Mouse (Mus musculus) CH12.LX (cell line): ENCODE results near the gene Ubald2. TPM values are rescaled to one million over a fixed set of nuclear protein-coding genes. Genes with fewer than 3 reads are reported as not detected.

ENCODE experiments used
- DNase-seq: peaks from one replicate; pipeline ENCODE4 v3.0.0-alpha.2; 2013; ENCODE audit errors: extremely low read depth
- H3K27ac ChIP-seq: 2 replicates; pipeline ENCODE4 v1.5.1; 2012; ENCODE audit warnings: low read depth, mild to moderate bottlenecking, control low read depth, moderate library complexity; ENCODE audit not compliant: insufficient read depth
- H3K27me3 ChIP-seq: replicated peaks from 2 replicates; pipeline ENCODE3; 2012; ENCODE audit warnings: inconsistent platforms
- H3K36me3 ChIP-seq, 2 experiments: replicated peaks in 1 of 2; 2 replicates each; pipeline versions ENCODE3 to v1.6.1; 2012; ENCODE audit warnings: inconsistent platforms in 1 of 2, low read length in 1 of 2, mild to moderate bottlenecking in 1 of 2, mixed read lengths in 1 of 2, moderate library complexity in 1 of 2; ENCODE audit not compliant: control insufficient read depth in 1 of 2, insufficient read depth in 1 of 2
- H3K4me1 ChIP-seq, 2 experiments: 2 replicates each; pipeline ENCODE4 v1.6.1; 2012; ENCODE audit warnings: inconsistent platforms in 1 of 2, moderate library complexity in 1 of 2; ENCODE audit not compliant: insufficient read depth in 2 of 2, control insufficient read depth in 1 of 2
- H3K4me2 ChIP-seq: 2 replicates; pipeline ENCODE4 v1.6.1; 2012; ENCODE audit warnings: low read depth, mild to moderate bottlenecking, control low read depth; ENCODE audit not compliant: poor library complexity, insufficient read depth, severe bottlenecking
- H3K4me3 ChIP-seq, 3 experiments: fragments of 150-350 bp in 1 of 3; sonication (generic) in 1 of 3; replicated peaks in 1 of 3; 2 replicates each; pipeline versions ENCODE3 to v1.5.1; 2011 to 2012; ENCODE audit warnings: low read depth in 2 of 3, low read length in 2 of 3, mild to moderate bottlenecking in 2 of 3, moderate library complexity in 2 of 3, control low read depth in 1 of 3, improper control_type of control experiment in 1 of 3, inconsistent platforms in 1 of 3, mixed read lengths in 1 of 3; ENCODE audit not compliant: poor library complexity in 1 of 3
- H3K79me2 ChIP-seq: replicated peaks from 2 replicates; pipeline ENCODE4 v1.6.1; 2012; ENCODE audit warnings: mild to moderate bottlenecking, moderate library complexity; ENCODE audit not compliant: control insufficient read depth, poor library complexity, insufficient read depth, severe bottlenecking; ENCODE audit errors: extremely low read depth
- H3K9ac ChIP-seq: 2 replicates; pipeline ENCODE4 v1.6.1; 2012; ENCODE audit warnings: low read depth, mild to moderate bottlenecking, control low read depth, moderate library complexity; ENCODE audit not compliant: insufficient read depth
- H3K9me3 ChIP-seq: replicated peaks from 2 replicates; pipeline ENCODE3; 2012; ENCODE audit warnings: low read length, inconsistent platforms, mixed read lengths
- CHD1 ChIP-seq: IDR thresholded peaks from 2 replicates; pipeline ENCODE4 v1.6.1; 2012; ENCODE audit warnings: low read depth, low read length, improper control_type of control experiment, inconsistent platforms
- CHD2 ChIP-seq: IDR thresholded peaks from 2 replicates; pipeline ENCODE4 v1.6.1; 2011; ENCODE audit warnings: low read length, improper control_type of control experiment
- EP300 ChIP-seq: IDR thresholded peaks from 2 replicates; pipeline ENCODE4 v1.6.1; 2011; ENCODE audit warnings: low read length, improper control_type of control experiment
- ETS1 ChIP-seq: conservative IDR thresholded peaks from 2 replicates; pipeline ENCODE4 v1.6.1; 2012; ENCODE audit warnings: low read depth, mild to moderate bottlenecking, inconsistent platforms, low read length, improper control_type of control experiment, moderate library complexity
- GABPA ChIP-seq: IDR thresholded peaks from 2 replicates; pipeline ENCODE4 v1.6.1; 2012; ENCODE audit warnings: low read depth, low read length, improper control_type of control experiment, inconsistent platforms; ENCODE audit not compliant: insufficient replicate concordance
- MAFK ChIP-seq: IDR thresholded peaks from 2 replicates; pipeline ENCODE4 v1.6.1; 2011; ENCODE audit warnings: low read length, improper control_type of control experiment; ENCODE audit not compliant: insufficient replicate concordance
- MAX ChIP-seq: IDR thresholded peaks from 2 replicates; pipeline ENCODE4 v1.6.1; 2011; ENCODE audit warnings: low read length, improper control_type of control experiment
- MAZ ChIP-seq: IDR thresholded peaks from 2 replicates; pipeline ENCODE4 v1.6.1; 2012; ENCODE audit warnings: low read depth, mild to moderate bottlenecking, inconsistent platforms, low read length, improper control_type of control experiment, moderate library complexity
- NRF1 ChIP-seq: IDR thresholded peaks from 2 replicates; pipeline ENCODE4 v1.6.1; 2014; ENCODE audit warnings: low read depth, mild to moderate bottlenecking, inconsistent platforms, low read length, improper control_type of control experiment, moderate library complexity
- SIN3A ChIP-seq: IDR thresholded peaks from 2 replicates; pipeline ENCODE4 v1.6.1; 2012; ENCODE audit warnings: low read length, improper control_type of control experiment, inconsistent platforms
- SMC3 ChIP-seq: IDR thresholded peaks from 2 replicates; pipeline ENCODE4 v1.6.1; 2011; ENCODE audit warnings: low read depth, low read length, improper control_type of control experiment
- UBTF ChIP-seq: IDR thresholded peaks from 2 replicates; pipeline ENCODE4 v1.6.1; 2012; ENCODE audit warnings: low read depth, mild to moderate bottlenecking, inconsistent platforms, low read length, improper control_type of control experiment, moderate library complexity
- USF1 ChIP-seq: IDR thresholded peaks from 2 replicates; pipeline ENCODE4 v1.6.1; 2014; ENCODE audit warnings: low read depth, mild to moderate bottlenecking, inconsistent platforms, low read length, improper control_type of control experiment
- USF2 ChIP-seq: conservative IDR thresholded peaks from 2 replicates; pipeline ENCODE4 v1.6.1; 2011; ENCODE audit warnings: low read depth, low read length, improper control_type of control experiment
- ZMIZ1 ChIP-seq: IDR thresholded peaks from 2 replicates; pipeline ENCODE4 v1.6.1; 2012; ENCODE audit warnings: low read depth, mild to moderate bottlenecking, inconsistent platforms, low read length, improper control_type of control experiment
- ZNF384 ChIP-seq: IDR thresholded peaks from 2 replicates; pipeline ENCODE4 v1.6.1; 2012; ENCODE audit warnings: low read depth, low read length, improper control_type of control experiment, inconsistent platforms
- dilution Hi-C: fragments of 300-500 bp; cut with MboI; formaldehyde crosslinking; loops from 2 replicates; pipeline ENCODE4 v1.14.3; 2020; ENCODE audit warnings: low sequenced_read_pairs; ENCODE audit not compliant: extremely low pct_unique_long_range_greater_than_20kb, extremely low pct_ligation_motif_present
- in situ Hi-C: fragments of 300-500 bp; cut with MboI; formaldehyde crosslinking; loops from 3 replicates; pipeline ENCODE4 v1.14.3; 2019; ENCODE audit warnings: low sequenced_read_pairs, low pct_ligation_motif_present, low pct_unique_long_range_greater_than_20kb, mixed read lengths
- polyA plus RNA-seq: library from polyadenylated mRNA; unstranded; fragments of >175 nt; gene quantifications from 2 replicates; pipeline ENCODE4 v1.2.1, GENCODE M21; 2012; ENCODE audit warnings: low read depth; ENCODE audit not compliant: insufficient read length
- total RNA-seq, 2 experiments: library from RNA; depleted of rRNA; stranded (reverse); fragments of 300-350 nt in 1 of 2; fragments of >200 nt in 1 of 2; gene quantifications; 2 replicates each; pipeline ENCODE4 v1.2.3; 2012 to 2014

Ubald2 gene
- total and polyA plus RNA-seq, 3 experiments, result 228 to 436 (median 336) TPM

GRCm38 (mm10) chr11:116413631-116414022, 20.3 kb upstream of the Ubald2 start (continued):
- TF ChIP-seq GABPA (no peak), ZNF384 (peak; percentile 35; the same call in 1 of the 2 replicates), CHD2 (peak; percentile 43)
- TF ChIP-seq, all 38 proteins: peak for 16

- Histone ChIP-seq H3K9me3 (no peaks in the 10 kb centered on the region), H3K27me3 (no peaks in the 10 kb centered on the region), H3K9ac (no peak overlapping the region), H3K4me2 (no peak overlapping the region), H3K27ac (peak overlapping the region; percentile 99), H3K4me1 (peaks cover 49 to 82% of the 10 kb centered on the region in 2 experiments), H3K4me3 (no peak overlapping the region), H3K79me2 (peaks cover 34% of the 10 kb centered on the region), H3K36me3 (peaks cover 0 to 3% of the 10 kb centered on the region in 2 experiments)
- DNase-seq, result no peak
- dilution Hi-C loops, result no loop called here
- TF ChIP-seq SIN3A (no peak), ETS1 (0 out of 2 replicates have a peak, but pooled peaks have one; percentile 9), CHD1 (peak; percentile 33; the same call in 1 of the 2 replicates), MAZ (0 out of 2 replicates have a peak, but pooled peaks have one; percentile 51), EP300 (peak; percentile 14; the same call in 1 of the 2 replicates), USF1 (no peak)
- in situ Hi-C loops, result loop anchor here (25.0 kb wide), 1 partner anchor 779 kb away; the partner anchor contains the start of gene Slc25a19
Measured at GRCm38 (mm10) chr11:116416196-116416943, 17.5 kb upstream of the Ubald2 start.

DNA sequence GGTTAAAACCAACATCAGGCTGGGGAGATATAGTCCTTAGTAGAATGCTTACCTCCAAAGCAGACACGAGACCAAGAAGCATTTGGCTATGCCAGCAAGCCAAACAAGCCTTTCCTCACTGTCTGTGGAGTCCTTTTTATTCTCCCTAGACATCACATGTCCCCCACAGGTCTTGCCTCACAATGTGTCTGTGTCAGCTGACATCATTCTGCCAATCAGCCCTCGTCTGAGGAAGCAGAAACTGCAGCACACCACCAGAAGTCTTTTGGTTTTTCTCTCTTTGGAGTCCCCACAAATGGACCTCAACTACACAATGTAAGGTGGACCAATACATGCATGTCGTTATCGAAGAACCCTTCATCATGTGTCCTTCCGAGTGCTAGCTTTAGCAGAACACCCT, 16.8 kb upstream of the Ubald2 start:
- Histone ChIP-seq H3K4me3 (no peak overlapping the region), H3K9me3 (no peaks in the 10 kb centered on the region), H3K27me3 (no peaks in the 10 kb centered on the region), H3K36me3 (peaks cover 0 to 3% of the 10 kb centered on the region in 2 experiments)
- in situ Hi-C loops, result loop anchor here (25.0 kb wide), 1 partner anchor 780 kb away; the partner anchor contains the start of gene Slc25a19
- TF ChIP-seq NRF1, result no peak
- TF ChIP-seq USF1, result peak; percentile 49
- no peak for TF ChIP-seq MAFK
- no peak for TF ChIP-seq ZMIZ1
- no peak for TF ChIP-seq GABPA
- TF ChIP-seq USF2, result peak; percentile 55
- TF ChIP-seq SMC3, result no peak
- no peak for TF ChIP-seq MAX
- TF ChIP-seq UBTF, result no peak
- TF ChIP-seq, all 38 proteins: peak for 2
- Histone ChIP-seq H3K9ac (no peak overlapping the region), H3K79me2 (peaks cover 30% of the 10 kb centered on the region), H3K27ac (peak overlapping the region; percentile 99), H3K4me1 (peaks cover 52 to 83% of the 10 kb centered on the region in 2 experiments), H3K4me2 (no peak overlapping the region)
- DNase-seq, result no peak
- dilution Hi-C loops, result no loop called here
